Mouse (Mus musculus) adrenal gland, adult 18-20 months (tissue): ENCODE data around the gene Tent4a. TPM values are rescaled to one million over a fixed set of nuclear protein-coding genes. Genes with fewer than 3 reads are reported as not detected.
"Not testable (repeated sequence)": the region's sequence is repeated elsewhere in the genome, so short reads cannot be mapped to it uniquely, and the experiment has no call there.

ENCODE experiments used
- DNase-seq, 2 experiments: peaks; one replicate each; pipeline ENCODE4 v3.0.0; 2021 to 2022; ENCODE audit warnings: low spot score in 2 of 2
- long read RNA-seq, 2 experiments: library from polyadenylated mRNA; stranded (forward); transcript quantifications; one replicate each; pipeline ENCODE4 v2.0.0; 2021
- total RNA-seq, 2 experiments: library from RNA; stranded (reverse); gene quantifications; 1 replicate in 1 of 2; 2 replicates in 1 of 2; pipeline ENCODE4 v1.2.3; 2021

Gene Tent4a
- 10 to 100 TPM; 17.5 to 20.9 TPM for total RNA-seq
- long read RNA-seq, experiment 1, full-length matches to known transcripts = 4 of 14 reads
- long read RNA-seq, experiment 1, partial matches to known transcripts = 3 of 14 reads
- long read RNA-seq, experiment 1, other reads (novel, unspliced or antisense) = 7 of 14 reads
- long read RNA-seq, experiment 2, full-length matches to known transcripts = 5 of 27 reads
- long read RNA-seq, experiment 2, partial matches to known transcripts = 12 of 27 reads
- long read RNA-seq, experiment 2, other reads (novel, unspliced or antisense) = 10 of 27 reads

GRCm38 (mm10) chr13:69534334-69534653 lies at the start of gene Tent4a:
Gene Tent4a (minus strand): TSS chr13:69534617.
- DNase-seq = no peak

- DNase-seq = no peak
Observed at GRCm38 (mm10) chr13:69583591-69583990, 49.2 kb upstream of the Tent4a start.

- no peak for DNase-seq
Observed at GRCm38 (mm10) chr13:69582411-69582810, 48.0 kb upstream of the Tent4a start.

- DNase-seq = no peak
Observed at GRCm38 (mm10) chr13:69577181-69577834, 42.9 kb upstream of the Tent4a start.

DNA sequence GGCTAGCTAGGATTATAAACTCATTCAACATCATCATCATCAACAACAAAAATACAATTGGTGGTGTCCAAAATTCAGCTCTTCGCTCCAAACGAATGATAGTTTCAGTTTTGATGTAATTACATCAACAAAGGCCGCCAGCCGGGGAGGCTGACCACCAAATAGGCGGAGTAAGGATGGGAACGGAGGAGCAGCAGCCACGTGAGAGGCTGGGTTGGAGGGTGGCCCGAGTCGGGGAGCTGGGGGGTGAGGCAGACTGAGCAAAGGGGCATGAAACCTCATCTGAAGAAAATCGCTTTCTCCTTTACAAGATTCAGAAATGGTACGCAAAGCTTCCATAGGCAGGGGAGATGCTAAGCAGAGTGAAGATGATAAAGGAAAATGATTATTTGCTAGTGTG lies 42.3 kb upstream of the Tent4a start:
- no peak for DNase-seq

GRCm38 (mm10) chr13:69572594-69572993 lies 38.2 kb upstream of the Tent4a start:
- no peak for DNase-seq

- DNase-seq = no peak
Observed at GRCm38 (mm10) chr13:69569201-69569600, 34.8 kb upstream of the Tent4a start.

DNA sequence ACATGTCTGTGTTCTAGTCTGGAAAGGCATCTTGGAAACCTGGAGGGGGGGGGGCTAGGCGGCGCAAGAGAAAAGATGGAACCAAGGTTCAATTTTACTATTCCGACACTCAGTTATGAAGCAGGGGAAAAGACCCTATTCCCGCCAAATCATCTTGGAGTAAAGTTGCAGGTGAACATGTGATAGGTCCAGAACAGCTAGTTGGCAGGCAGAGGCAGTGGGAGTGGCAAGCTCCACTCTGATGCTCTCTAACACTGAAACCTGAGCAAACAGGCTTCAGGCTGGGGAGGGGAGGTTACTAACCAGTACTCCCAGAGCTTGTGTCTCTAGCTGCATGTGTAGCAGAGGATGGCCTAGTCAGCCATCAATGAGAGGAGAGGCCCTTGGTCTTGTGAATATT lies 31.0 kb upstream of the Tent4a start:
- not testable (repeated sequence) for DNase-seq

GRCm38 (mm10) chr13:69564573-69564972 lies 30.2 kb upstream of the Tent4a start:
- no peak for DNase-seq

DNA sequence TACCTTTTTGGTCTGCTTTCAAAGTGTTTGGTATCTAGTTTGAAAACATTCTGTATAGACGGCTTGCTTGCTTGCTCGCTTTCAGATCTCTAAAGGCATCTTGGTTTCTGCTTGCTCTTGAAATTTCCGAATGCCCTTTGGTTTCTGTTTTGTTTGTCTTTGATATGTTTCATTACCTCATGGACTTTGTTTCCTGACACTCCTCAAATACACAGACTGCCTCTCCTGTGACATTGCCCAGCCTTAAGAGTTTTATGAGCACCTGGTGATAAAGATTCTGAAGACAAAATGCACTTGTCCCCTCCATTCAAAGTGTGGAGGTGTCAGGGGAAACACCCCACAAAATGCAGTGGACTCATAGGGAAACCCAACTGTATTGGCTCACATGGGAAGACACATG lies 29.5 kb upstream of the Tent4a start:
- no peak for DNase-seq

- DNase-seq = no peak
Observed at GRCm38 (mm10) chr13:69562654-69563574, 28.5 kb upstream of the Tent4a start.

- no peak for DNase-seq
Observed at GRCm38 (mm10) chr13:69562004-69562403, 27.6 kb upstream of the Tent4a start.

DNA sequence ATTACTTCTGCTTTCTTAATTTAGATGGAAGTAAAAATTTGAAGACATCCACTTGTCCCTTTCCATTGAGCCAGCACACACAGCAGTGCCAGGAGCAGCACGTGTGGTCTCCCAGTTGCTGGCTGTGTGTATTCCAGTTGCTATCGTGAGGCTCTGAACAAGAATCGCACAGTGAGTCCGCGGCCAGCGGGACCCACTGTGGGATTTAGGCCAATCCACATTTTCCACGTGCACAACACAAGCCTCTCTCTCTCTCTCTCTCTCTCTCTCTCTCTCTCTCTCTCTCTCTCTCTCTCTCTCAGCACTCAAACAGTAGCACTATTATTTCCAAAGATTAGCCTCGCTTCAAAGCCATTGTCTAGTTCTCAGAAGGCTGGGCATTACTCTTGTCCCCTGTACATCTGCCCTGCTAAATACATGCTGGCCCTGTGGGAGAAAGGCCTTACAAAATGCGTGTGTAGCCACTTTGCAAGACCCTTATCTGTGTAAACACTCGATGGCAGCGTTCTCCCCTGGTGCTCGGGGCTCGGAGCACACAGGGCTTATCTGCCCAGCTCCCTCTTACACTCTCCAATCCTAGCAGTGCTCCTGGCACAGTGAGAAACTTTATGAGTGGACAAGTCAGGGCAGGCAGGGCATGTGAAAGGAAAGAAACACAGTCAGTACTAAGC lies 25.0 kb upstream of the Tent4a start:
- DNase-seq = no peak

GRCm38 (mm10) chr13:69558098-69558660 lies 23.8 kb upstream of the Tent4a start:
- DNase-seq = no peak

DNA sequence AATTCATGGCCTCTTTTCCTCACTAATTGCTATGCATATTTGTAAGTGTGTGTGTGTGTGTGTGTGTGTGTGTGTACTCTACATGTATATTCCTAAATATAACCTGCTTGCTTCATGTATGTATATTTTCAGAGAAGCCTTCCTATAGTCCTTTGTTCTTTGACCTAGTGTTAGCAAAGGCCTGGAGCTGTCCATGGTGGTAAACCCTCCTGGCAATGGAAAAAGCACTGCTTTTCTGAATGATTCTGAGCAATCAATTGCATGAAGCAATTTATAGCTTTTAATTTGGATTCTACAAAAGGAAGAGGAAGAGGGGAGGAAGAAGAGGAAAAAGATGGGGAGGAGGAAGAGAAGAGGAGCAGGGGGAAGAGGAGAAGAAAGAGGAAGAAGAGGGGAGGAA lies 22.3 kb upstream of the Tent4a start:
- DNase-seq = no peak

- no peak for DNase-seq
Observed at GRCm38 (mm10) chr13:69555957-69556482, 21.6 kb upstream of the Tent4a start.

DNA sequence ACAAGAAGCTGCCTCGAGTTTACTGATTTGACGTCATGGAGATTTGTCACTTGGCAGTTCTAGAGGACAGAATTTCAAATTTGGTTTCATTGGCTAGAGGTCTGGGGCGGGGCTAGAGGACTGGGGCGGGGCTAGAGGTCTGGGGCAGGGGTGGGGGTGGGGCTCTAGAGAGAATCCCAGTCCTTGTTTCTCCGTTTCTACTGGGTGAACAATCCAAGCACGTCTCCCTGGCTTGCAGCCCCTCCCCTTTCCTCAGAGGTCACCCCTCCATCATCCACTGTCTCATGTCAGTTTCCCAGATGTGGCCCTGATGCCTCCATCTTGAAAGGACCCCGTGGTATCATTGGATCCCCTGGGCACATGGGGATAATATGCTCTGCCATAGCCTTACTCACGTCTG lies 20.6 kb upstream of the Tent4a start:
- DNase-seq = no peak

- DNase-seq = no peak
Observed at GRCm38 (mm10) chr13:69554255-69554654, 19.8 kb upstream of the Tent4a start.

DNA sequence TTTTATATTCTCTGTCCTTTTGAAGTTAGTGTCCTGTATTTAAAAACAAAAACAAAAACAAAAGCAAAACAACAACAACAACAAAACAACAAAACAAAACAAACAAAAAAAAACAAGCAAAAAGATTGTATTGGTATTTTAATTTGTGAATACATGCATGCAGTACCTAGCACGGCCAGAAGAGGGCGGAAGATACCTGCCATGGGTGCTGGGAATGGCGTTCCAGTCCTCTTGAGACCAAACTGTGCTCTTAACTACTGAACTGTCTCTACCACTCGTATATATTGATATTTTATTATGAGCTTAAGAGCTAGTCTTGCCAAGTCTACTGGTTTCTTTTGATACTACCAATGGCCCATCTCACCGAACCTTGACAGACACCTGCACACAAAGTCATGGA lies 18.6 kb upstream of the Tent4a start:
- peak in 1 of 2 experiments; percentile 36 for DNase-seq

DNA sequence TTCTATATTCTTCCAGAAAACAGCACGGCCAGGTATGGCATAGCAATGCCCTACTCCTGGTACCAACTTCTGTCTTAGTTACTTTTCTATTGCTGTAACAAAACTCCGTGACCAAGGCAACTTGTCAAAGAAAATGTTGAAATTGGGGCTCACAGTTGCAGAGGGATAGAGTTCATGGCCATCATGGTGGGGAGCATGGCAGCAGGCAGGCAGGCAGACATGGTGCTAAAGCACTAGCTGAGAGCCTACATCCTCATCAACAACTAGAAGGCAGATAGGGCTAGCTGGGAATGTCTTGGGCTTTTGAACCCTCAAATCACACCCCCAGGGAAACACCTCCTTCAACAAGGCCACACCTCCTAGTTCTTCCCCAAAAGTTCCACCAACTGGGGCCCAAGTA lies 16.4 kb upstream of the Tent4a start:
- DNase-seq = no peak

DNA sequence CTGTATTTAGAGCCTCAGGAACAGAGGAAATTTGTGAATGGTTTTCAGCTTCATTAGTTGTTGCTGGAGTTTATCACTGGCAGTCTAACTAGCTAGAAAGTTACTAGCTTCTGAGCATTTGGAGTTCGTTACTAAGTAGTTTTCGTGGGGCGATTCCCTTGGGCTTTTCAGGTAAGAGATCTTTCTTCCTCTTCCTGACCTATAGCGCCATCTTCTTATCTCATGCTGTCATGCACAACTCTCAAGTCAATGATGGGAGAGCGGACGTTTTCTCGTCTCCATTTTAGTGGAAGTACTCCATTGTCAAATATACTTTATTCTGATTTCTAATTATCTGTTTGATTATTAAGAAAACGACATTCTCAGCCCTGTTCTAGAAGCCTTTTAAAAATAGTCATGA lies 15.6 kb upstream of the Tent4a start:
- DNase-seq = no peak
